Mouse (Mus musculus) brain, embryonic 14.5 days (tissue): ENCODE measurements around the gene Itpr2.

ENCODE experiments used
- CTCF ChIP-seq: fragments of 200-500 bp; IDR thresholded peaks from 2 replicates; pipeline ENCODE4 v1.5.1; 2012; ENCODE audit warnings: inconsistent platforms, mild to moderate bottlenecking, moderate library complexity, borderline replicate concordance; ENCODE audit not compliant: insufficient read depth, insufficient read length; ENCODE audit errors: extremely low read depth
- POLR2A ChIP-seq: fragments of 200-500 bp; IDR thresholded peaks from 2 replicates; pipeline ENCODE4 v1.6.1; 2012; ENCODE audit warnings: mild to moderate bottlenecking, inconsistent platforms, borderline replicate concordance; ENCODE audit not compliant: poor library complexity, insufficient read depth, insufficient read length, severe bottlenecking; ENCODE audit errors: extremely low read depth

DNA sequence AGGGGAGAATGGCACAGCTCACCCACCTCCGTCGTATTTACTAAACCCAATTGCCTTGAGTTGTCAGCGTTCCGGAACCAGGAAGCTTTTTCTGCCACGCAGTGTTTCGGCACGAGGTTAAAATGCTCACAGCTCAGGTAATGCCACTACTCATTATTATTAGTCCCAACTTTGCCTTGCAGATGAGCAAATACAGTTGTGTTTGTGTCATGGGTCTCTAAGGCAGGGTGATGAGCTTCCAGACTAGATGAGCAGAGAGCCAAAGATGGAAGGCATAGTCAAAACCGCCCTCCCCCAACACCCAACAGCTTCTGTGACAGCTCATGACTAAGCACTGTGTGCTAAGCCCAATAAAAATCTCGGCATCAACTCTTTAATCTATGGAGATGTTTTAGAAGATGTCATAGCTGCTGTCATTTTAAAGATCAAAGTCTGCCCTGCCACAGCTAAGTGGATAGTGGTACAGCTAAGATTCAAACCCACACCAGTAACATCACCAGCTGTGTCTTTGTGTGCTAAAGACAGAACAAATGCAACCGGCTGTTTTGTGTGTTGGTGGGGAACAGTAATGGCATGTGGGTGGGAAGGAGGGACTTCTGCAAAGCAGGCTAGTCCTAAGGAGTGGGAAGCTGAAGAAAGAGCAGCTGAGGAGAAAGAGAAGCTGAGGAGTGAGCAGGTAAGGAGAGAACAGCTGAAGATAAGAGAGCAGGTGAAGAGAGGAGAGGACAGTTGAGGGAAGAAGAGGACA, 62.8 kb downstream of the Itpr2 start:
- no peak for TF ChIP-seq CTCF
- no peak for TF ChIP-seq POLR2A
